Mouse (Mus musculus) bone marrow, adult 2 months (tissue): ENCODE data around the gene Tex14. TPM values are rescaled to one million over a fixed set of nuclear protein-coding genes. Genes with fewer than 3 reads are reported as not detected.
A peak's percentile ranks its signal among the peaks of the same experiment; 100 is the strongest.
"Not testable (repeated sequence)": the region's sequence is repeated elsewhere in the genome, so short reads cannot be mapped to it uniquely, and the experiment has no call there.

Experiments used
- H3K27ac ChIP-seq: fragments of 200-500 bp; 2 replicates; pipeline ENCODE4 v1.5.1; 2012; ENCODE audit warnings: low read depth, mild to moderate bottlenecking, control low read depth, inconsistent platforms, low read length; ENCODE audit not compliant: control insufficient read depth, poor library complexity, insufficient read depth
- H3K4me1 ChIP-seq: fragments of 200-500 bp; 2 replicates; pipeline ENCODE4 v1.6.1; 2011; ENCODE audit warnings: low read length; ENCODE audit not compliant: control insufficient read depth, insufficient read depth
- H3K4me3 ChIP-seq: fragments of 200-500 bp; replicated peaks from 2 replicates; pipeline ENCODE3; 2011; ENCODE audit warnings: mild to moderate bottlenecking, low read depth, low read length, control low read depth; ENCODE audit not compliant: control insufficient read depth
- CTCF ChIP-seq: fragments of 200-500 bp; IDR thresholded peaks from 2 replicates; pipeline ENCODE4 v1.5.1; 2011; ENCODE audit warnings: low read length, control low read depth; ENCODE audit not compliant: control insufficient read depth, insufficient read depth
- POLR2A ChIP-seq: fragments of 200-500 bp; IDR thresholded peaks from 2 replicates; pipeline ENCODE4 v1.6.1; 2011; ENCODE audit warnings: low read depth, mild to moderate bottlenecking, control low read depth, low read length, borderline replicate concordance; ENCODE audit not compliant: control insufficient read depth
- WGBS: fragments of 180-500 bp; shearing (Covaris S2); methylation state at CpG from one replicate; pipeline ENCODE4 v1.1.7; 2018; 5-methylcytosine and 5-hydroxymethylcytosine counted together
- polyA plus RNA-seq: library from polyadenylated mRNA; stranded (reverse); fragments of >200 nt; gene quantifications from 2 replicates; pipeline ENCODE4 v1.2.4, GENCODE M21; 2011; ENCODE audit warnings: low replicate concordance; ENCODE audit not compliant: missing spikeins, insufficient read depth, insufficient read length

Tex14 gene
- polyA plus RNA-seq, 1 experiment: 1.5 TPM

DNA sequence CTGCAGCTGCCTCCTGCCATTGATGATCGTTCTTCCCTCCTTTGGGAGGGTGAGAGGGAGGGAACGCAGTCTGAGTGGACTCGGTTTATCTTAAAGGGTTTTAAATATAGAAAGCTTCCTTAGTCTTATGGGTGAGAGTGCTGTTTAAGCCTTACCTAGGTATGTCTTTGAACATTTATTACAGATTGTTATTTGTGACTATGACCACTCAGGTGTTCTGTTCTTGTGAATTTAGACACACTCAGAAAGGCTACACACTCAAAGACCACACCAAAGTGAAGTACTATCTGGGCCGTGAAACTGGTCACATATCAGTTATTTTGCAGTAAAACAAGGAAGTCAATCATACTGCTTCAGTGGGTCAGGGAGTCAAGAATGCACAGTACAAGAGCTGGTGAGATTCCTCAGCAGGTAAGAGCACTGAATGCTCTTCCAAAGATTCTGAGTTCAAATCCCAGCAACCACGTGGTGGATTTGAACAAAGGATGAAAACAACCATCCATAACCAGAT lies 38.6 kb downstream of the Tex14 start:
- H3K27ac ChIP-seq: no peak overlapping the region
- H3K4me1 ChIP-seq: no peaks in the 10 kb centered on the region; the same call in 1 of the 2 replicates
- TF ChIP-seq CTCF: no peak
- TF ChIP-seq POLR2A: no peak
- 1% methylated on average over 5 of the region's 5 CpGs for WGBS
- H3K4me3 ChIP-seq: no peak overlapping the region

DNA sequence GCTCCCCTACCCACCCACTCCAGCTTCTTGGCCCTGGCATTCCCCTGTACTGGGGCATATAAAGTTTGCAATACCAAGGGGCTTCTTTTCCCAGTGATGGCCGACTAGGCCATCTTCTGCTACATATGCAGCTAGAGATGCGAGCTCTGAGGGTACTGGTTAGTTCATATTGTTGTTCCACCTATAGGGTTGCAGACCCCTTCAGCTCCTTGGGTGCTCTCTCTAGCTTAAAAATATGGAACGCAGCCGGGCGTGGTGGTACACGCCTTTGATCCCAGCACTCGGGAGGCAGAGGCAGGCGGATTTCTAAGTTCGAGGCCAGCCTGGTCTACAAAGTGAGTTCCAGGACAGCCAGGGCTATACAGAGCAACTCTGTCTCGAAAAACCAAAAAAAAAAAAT lies 39.2 kb downstream of the Tex14 start:
- not testable (repeated sequence) for H3K4me3 ChIP-seq, H3K27ac ChIP-seq
- WGBS: 66% methylated on average over 10 of the region's 10 CpGs

DNA sequence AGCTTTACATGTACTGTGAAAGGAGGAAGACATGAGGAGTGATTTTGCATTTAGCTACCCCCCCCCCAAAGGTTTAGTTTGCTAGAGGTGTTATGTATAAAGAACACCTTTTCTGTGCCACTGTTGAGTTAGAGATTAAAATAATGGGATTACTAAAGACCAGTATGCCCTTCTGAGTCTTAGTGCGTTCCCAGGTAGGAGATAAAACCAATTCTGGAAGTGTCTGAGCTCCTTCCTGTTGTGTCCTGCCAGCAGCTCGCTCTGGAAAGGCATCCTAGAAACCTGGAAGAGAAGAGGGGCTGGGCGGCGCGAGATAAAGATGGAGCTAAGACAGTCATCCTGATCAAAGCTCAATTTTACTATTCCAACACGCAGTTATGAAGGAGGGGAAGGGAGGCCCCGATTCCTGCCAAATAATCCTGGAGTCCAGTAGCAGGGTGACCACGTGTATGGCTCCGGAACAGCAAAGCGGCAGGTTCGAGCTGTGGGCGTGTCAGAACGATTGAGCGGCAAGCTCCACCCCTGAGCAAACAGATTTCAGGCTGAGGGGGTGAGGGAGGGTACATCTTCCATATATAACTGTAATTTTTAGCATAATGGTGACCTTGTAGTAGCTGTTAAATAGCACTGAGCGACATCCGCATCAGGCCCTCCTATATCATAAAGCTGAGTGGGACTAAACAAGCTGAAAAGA lies 40.0 kb downstream of the Tex14 start:
- Histone ChIP-seq H3K4me1 (no peaks in the 10 kb centered on the region; the same call in 1 of the 2 replicates), H3K4me3 (no peak overlapping the region), H3K27ac (no peak overlapping the region)
- 32% methylated on average over 16 of the region's 16 CpGs for WGBS
- TF ChIP-seq CTCF (no peak), POLR2A (no peak)

More for the DNA sequence above, 39.2 kb downstream of the Tex14 start:
- H3K4me1 ChIP-seq: not testable (repeated sequence)

DNA sequence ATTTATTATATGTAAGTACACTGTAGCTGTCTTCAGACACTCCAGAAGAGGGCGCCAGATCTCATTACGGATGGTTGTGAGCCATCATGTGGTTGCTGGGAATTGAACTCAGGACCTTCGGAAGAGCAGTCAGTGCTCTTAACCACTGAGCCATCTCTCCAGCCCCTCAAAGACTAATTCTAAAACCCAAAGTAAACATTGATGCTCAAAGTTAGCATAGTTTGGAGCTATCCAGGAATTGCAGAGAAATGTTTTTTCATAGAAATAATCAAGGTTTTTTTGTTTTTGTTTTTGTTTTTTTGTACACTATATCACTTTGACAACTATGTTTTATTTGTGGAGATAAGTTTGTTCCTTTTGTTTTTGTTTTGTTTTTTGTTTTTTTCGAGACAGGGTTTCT lies 40.7 kb downstream of the Tex14 start:
- WGBS: 65% methylated on average over 4 of the region's 4 CpGs
- not testable (repeated sequence) for H3K4me3 ChIP-seq, H3K27ac ChIP-seq, H3K4me1 ChIP-seq

DNA sequence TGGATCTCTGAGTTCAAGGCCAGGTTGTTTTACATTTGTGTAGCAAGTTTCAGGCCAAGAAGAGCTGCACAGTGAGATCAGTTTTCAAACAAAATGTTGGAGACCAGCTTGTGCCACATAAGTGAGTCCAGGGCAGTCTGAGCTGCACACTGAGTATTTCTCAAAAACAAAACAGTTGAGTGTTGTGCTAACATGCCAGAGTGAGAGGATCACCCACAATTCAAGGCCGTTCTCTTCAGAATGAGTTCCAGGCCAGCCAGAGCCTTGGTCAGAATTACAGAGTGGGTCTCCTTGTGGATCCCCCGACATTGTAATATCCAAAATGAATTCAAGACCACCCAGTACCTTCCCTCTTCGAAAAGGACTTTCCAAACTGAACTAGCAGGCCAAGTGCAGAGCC lies 41.3 kb downstream of the Tex14 start:
- Histone ChIP-seq H3K27ac (no peak overlapping the region), H3K4me3 (no peak overlapping the region), H3K4me1 (no peaks in the 10 kb centered on the region; the same call in 1 of the 2 replicates)
- TF ChIP-seq CTCF (no peak), POLR2A (no peak)
- 83% methylated on average over 3 of the region's 3 CpGs for WGBS

DNA sequence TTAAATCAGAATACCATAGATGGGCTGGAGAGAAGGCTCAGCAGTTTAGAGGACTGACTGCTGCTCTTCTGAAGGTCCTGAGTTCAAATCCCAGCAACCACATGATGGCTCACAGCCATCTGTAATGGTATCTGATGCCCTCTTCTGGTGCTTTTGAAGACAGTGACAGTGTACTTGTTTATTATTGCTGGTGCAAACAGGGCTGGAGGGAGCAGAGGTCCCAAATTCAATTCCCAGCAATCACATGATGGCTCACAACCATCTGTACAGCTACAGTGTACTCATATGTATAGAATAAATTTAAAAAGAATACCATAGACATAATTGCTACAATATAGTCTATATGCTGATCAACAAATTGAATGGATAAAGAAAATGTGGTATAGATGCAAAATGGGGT lies 42.6 kb downstream of the Tex14 start:
- Histone ChIP-seq H3K4me1 (no peaks in the 10 kb centered on the region; the same call in 1 of the 2 replicates), H3K27ac (no peak overlapping the region), H3K4me3 (no peak overlapping the region)
- TF ChIP-seq CTCF: no peak
- no peak for TF ChIP-seq POLR2A

DNA sequence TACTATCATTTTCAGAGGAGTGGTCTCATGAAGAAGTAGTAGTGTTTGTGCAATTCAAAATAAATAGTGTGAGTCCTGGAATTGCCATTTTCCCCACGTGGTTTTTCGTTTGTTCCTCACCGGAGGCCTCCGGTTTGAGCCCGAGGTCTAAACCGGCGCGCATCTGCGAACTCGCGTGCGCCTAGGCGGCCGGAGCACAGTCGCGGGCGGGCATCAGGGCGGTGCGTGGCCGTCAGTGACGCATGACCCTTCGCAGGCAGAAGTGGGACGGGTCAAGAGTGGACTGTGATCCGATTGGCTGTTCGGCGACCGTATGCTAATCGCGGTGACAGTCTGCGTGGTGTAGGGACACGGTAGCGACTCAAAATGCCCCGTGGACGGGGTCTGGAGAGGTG lies 43.2 kb downstream of the Tex14 start:
- not testable (repeated sequence) for H3K4me1 ChIP-seq
- peak overlapping the region; percentile 12; the same call in 1 of the 2 replicates for H3K27ac ChIP-seq
- WGBS: under 1% methylated on average over 31 of the region's 34 CpGs
- H3K4me3 ChIP-seq: peak overlapping the region; percentile 12

DNA sequence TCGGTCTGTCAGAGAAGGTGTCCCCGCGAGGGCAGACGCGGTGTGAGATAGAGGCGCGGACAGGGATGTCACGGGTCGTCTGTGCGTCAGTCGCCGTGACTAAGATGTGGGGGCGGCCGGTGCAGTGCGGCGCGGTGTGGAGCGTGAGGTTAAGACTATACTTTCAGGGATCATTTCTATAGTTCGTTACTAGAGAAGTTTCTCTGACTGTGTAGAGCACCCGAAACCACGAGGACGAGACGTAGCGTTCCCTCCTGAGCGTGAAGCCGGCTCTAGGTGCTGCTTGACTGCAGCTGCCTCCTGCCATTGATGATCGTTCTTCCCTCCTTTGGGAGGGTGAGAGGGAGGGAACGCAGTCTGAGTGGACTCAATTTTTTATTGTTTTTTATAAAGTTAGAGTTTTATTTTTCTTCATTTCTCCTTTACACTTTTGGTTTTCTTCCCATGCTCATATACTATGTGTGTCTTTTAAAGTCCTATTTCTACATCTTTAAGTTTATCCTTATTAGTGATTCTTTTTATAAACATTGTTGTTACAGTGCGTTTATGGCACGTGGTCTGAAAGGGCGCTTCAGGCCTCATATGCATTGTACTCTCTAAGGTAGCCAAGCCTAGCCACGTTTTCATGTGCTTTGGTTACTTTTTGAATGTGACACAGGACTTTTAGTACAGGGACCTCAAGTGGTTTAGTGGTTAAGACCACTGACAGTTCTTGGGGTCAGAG lies 43.8 kb downstream of the Tex14 start:
- not testable (repeated sequence) for H3K4me3 ChIP-seq, H3K4me1 ChIP-seq, H3K27ac ChIP-seq
- under 1% methylated on average over 7 of the region's 32 CpGs for WGBS

DNA sequence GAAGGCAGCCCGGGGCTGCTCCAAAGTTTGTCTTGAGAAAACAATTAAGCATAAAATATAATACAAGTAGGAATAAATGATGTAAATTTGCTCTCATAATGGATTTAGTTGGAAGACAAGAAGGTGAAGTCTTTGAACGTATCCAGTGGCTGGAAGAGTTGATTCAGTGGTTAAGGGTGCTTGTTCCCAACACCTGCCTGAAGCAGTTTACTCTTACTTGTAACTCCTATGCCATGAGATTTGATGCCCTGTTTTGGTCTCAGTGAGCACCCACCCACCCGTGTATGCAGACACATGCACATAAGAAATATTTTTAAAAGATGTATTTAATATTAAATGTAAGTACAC lies 44.3 kb downstream of the Tex14 start:
- Histone ChIP-seq H3K4me3 (no peak overlapping the region), H3K27ac (no peak overlapping the region), H3K4me1 (no peaks in the 10 kb centered on the region; the same call in 1 of the 2 replicates)
- TF ChIP-seq POLR2A (no peak), CTCF (no peak)
- 4% methylated on average over 3 of the region's 3 CpGs for WGBS

DNA sequence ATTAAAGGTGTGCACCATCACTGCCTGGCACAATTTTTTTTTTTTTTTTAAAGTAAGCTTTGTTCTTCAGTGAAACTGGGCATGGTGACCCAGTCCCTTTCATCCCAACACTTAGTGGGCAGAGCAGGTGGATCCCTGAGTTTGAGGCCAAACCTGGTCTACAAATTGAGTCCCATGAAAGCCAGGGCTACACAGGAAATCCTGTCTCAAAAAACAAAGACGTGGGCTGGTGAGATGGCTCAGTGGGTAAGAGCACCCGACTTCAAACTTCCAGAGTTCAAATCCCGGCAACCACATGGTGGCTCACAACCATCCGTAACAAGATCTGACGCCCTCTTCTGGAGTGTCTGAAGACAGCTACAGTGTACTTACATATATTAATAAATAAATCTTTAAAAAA lies 45.0 kb downstream of the Tex14 start:
- not testable (repeated sequence) for H3K4me3 ChIP-seq, H3K4me1 ChIP-seq, H3K27ac ChIP-seq
- 36% methylated on average over 5 of the region's 5 CpGs for WGBS

DNA sequence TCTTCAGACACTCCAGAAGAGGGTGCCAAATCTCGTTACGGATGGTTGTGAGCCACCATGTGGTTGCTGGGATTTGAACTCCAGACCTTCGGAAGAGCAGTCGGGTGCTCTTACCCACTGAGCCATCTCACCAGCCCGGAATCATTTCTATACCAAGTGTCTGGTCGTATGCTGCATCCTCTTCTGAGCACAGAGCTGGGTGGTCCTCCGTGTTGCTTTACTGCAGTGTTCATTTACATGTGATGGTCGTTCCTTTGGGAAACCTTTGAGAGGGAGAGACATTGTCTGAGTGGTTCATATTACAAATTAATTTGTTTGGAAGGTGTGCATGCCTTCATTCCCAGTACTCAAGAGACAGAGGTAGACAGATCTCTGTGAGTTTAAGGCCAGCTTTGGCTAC lies 47.9 kb downstream of the Tex14 start:
- H3K27ac ChIP-seq, H3K4me1 ChIP-seq, H3K4me3 ChIP-seq: not testable (repeated sequence)
- WGBS: 78% methylated on average over 8 of the region's 8 CpGs
